Mouse (Mus musculus) liver, embryonic 14.5 days (tissue): ENCODE results near the gene Tle6. TPM values are rescaled to one million over a fixed set of nuclear protein-coding genes. Genes with fewer than 3 reads are reported as not detected.

ENCODE experiments used
- ATAC-seq: fragments of 200-750 bp; cut with Nextera tagmentation; 2 replicates; pipeline ENCODE4 v1.8.0; 2017; ENCODE audit warnings: moderate number of reproducible peaks, mild to moderate bottlenecking, moderate library complexity; ENCODE audit not compliant: insufficient read depth
- DNase-seq, 3 experiments: peaks; one replicate each; pipeline ENCODE4 v3.0.0-alpha.2; 2012 to 2013; ENCODE audit warnings: low read depth in 3 of 3, low spot score in 3 of 3
- H3K27ac ChIP-seq: fragments of 300-500 bp; sonication (generic); 2 replicates; pipeline ENCODE4 v1.5.1; 2014; ENCODE audit warnings: moderate library complexity, mild to moderate bottlenecking, control low read depth, inconsistent platforms
- H3K27me3 ChIP-seq: fragments of 300-500 bp; sonication (generic); 2 replicates; pipeline ENCODE4 v1.6.1; 2014; ENCODE audit warnings: mild to moderate bottlenecking, low read length, moderate library complexity; ENCODE audit not compliant: control insufficient read depth, insufficient read depth
- H3K36me3 ChIP-seq: fragments of 300-500 bp; sonication (generic); replicated peaks from 2 replicates; pipeline ENCODE4 v1.6.1; 2014; ENCODE audit warnings: low read depth; ENCODE audit not compliant: control insufficient read depth, insufficient read depth
- H3K4me1 ChIP-seq, 2 experiments: fragments of 200-500 bp in 1 of 2; fragments of 300-500 bp in 1 of 2; sonication (generic) in 1 of 2; replicated peaks; 2 replicates each; pipeline ENCODE4 v1.6.1; 2012 to 2014; ENCODE audit warnings: antibody characterized with exemption in 1 of 2, inconsistent platforms in 1 of 2, low read length in 1 of 2; ENCODE audit not compliant: control insufficient read depth in 2 of 2, insufficient read depth in 2 of 2
- H3K4me2 ChIP-seq: fragments of 300-500 bp; sonication (generic); 2 replicates; pipeline ENCODE4 v1.6.1; 2014; ENCODE audit warnings: low read depth, mild to moderate bottlenecking, control low read depth, moderate library complexity
- H3K4me3 ChIP-seq, 2 experiments: fragments of 200-500 bp in 1 of 2; fragments of 300-500 bp in 1 of 2; sonication (generic) in 1 of 2; 2 replicates each; pipeline ENCODE4 v1.5.1; 2012 to 2014; ENCODE audit warnings: low read depth in 2 of 2, low read length in 2 of 2, mild to moderate bottlenecking in 2 of 2, control low read depth in 1 of 2, inconsistent platforms in 1 of 2, moderate library complexity in 1 of 2; ENCODE audit not compliant: insufficient read depth in 1 of 2
- H3K9ac ChIP-seq: fragments of 300-500 bp; sonication (generic); replicated peaks from 2 replicates; pipeline ENCODE4 v1.6.1; 2014; ENCODE audit warnings: mild to moderate bottlenecking, control low read depth, moderate library complexity
- H3K9me3 ChIP-seq: fragments of 300-500 bp; sonication (generic); 2 replicates; pipeline ENCODE4 v1.6.1; 2016; ENCODE audit warnings: low read length, mixed read lengths; ENCODE audit not compliant: control insufficient read depth
- CTCF ChIP-seq: IDR thresholded peaks from 2 replicates; pipeline ENCODE4 v1.5.1; 2016; ENCODE audit warnings: antibody characterized with exemption, low read depth, control low read depth
- EP300 ChIP-seq: IDR thresholded peaks from 2 replicates; pipeline ENCODE4 v1.6.1; 2016; ENCODE audit warnings: antibody characterized with exemption, low read depth
- WGBS: fragments of 180-500 bp; shearing (Covaris S2); extraction: QIAGEN DNeasy Blood & Tissue Kit; methylation state at CpG from one replicate; pipeline ENCODE4 v1.1.7; 2014; ENCODE audit not compliant: insufficient replicate concordance; 5-methylcytosine and 5-hydroxymethylcytosine counted together
- polyA plus RNA-seq, 2 experiments: library from polyadenylated mRNA; depleted of rRNA in 1 of 2; stranded (reverse) in 1 of 2; unstranded in 1 of 2; fragments of >200 nt; fragmentation: Nextera tagmentation in 1 of 2; extraction: Ambion mirVana in 1 of 2; gene quantifications; 2 replicates each; pipeline versions ENCODE4 v1.2.1 to v1.2.3; 2012 to 2014

The Tle6 gene
- polyA plus RNA-seq, 2 experiments = 4.5 to 5.6 TPM

DNA sequence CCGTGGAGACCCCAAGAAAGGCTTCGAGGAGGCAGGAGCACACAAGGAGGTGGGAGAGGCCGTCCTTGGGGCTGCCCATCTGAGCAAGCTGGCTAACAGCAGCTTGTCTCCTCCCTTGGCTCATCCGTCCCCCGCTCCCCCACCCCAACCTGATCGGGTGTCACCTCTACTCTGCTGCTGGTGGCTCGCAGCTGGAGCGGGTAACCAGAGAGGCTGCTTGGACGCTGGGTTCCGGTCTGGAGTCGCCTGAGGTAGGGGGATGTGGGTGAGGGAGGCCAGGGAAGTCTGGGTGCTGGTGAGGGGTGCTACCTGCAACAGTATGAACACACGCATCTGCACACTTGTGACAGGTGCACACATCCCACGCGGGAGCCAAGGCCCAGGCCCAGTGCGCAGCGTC lies 27.5 kb upstream of the Tle6 start, which contains the start of gene Ankrd24:
TSS of gene Ankrd24 (plus strand) at position 151 of the 400 bp plus-strand sequence.
- Histone ChIP-seq H3K27ac (peak within 1 kb of the TSS; percentile 88), H3K4me2 (peak within 1 kb of the TSS; percentile 93), H3K9ac (peak within 1 kb of the TSS; percentile 89), H3K4me3 (peak within 1 kb of the TSS; percentile 70 to 90), H3K36me3 (no peaks in the 10 kb centered on the region), H3K9me3 (no peaks in the 10 kb centered on the region), H3K4me1 (peaks cover 10 to 19% of the 10 kb centered on the region in 2 experiments), H3K27me3 (no peaks in the 10 kb centered on the region)
- no peak for DNase-seq
- TF ChIP-seq CTCF (no peak), EP300 (no peak)
- ATAC-seq = no peak
- WGBS = 82% methylated on average over 16 of the region's 16 CpGs

DNA sequence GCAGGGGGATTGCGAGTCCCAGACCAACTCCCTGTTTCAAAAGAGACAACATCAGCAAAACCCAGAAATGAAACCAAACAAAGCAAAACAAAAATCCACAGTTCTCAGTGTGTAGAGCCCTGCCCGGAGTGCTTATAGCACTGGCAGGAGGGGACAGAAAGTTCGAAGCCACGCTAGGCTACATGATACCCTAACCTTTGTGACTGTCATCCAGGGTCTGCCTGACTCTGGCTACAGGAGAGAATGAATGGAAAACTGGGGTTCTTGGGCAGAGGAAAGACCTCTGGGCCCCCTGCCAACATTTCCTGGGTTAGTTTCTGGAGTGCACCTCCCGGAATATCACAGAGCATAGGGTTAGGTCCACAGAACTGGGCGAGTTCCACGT lies 27.0 kb upstream of the Tle6 start:
- WGBS = 53% methylated on average over 7 of the region's 7 CpGs
- no peak for DNase-seq

GRCm38 (mm10) chr10:81626994-81627835 lies 26.3 kb upstream of the Tle6 start, which contains the start of gene Sirt6:
Gene Sirt6, minus strand, starts transcription at chr10:81627797.
- peak within 1 kb of the TSS; percentile 93 for H3K4me2 ChIP-seq
- peaks cover 10 to 18% of the 10 kb centered on the region in 2 experiments for H3K4me1 ChIP-seq
- no peaks in the 10 kb centered on the region for H3K27me3 ChIP-seq
- 3% methylated on average over 40 of the region's 40 CpGs for WGBS
- TF ChIP-seq EP300 = peak; percentile 69; the same call in 1 of the 2 replicates
- TF ChIP-seq CTCF = no peak
- DNase-seq (peak; percentile 89 to 90 (median 89)), ATAC-seq (peak; percentile 92)
- no peaks in the 10 kb centered on the region for H3K9me3 ChIP-seq
- peak within 1 kb of the TSS; percentile 70 to 90 for H3K4me3 ChIP-seq
- peak within 1 kb of the TSS; percentile 88 for H3K27ac ChIP-seq
- no peaks in the 10 kb centered on the region for H3K36me3 ChIP-seq
- peak within 1 kb of the TSS; percentile 89 for H3K9ac ChIP-seq

More for the DNA sequence above, 27.0 kb upstream of the Tle6 start:
- H3K4me1 ChIP-seq = peaks cover 10 to 18% of the 10 kb centered on the region in 2 experiments
- peak overlapping the region; percentile 88 for H3K27ac ChIP-seq
- no peak for TF ChIP-seq EP300
- TF ChIP-seq CTCF = no peak
- no peaks in the 10 kb centered on the region for H3K9me3 ChIP-seq
- peak overlapping the region; percentile 89 for H3K9ac ChIP-seq
- H3K27me3 ChIP-seq = no peaks in the 10 kb centered on the region
- H3K36me3 ChIP-seq = no peaks in the 10 kb centered on the region
- H3K4me2 ChIP-seq = peak overlapping the region; percentile 93
- H3K4me3 ChIP-seq = peak overlapping the region; percentile 70 to 90
- peak; percentile 26 for ATAC-seq

- Histone ChIP-seq H3K4me2 (peak overlapping the region; percentile 93), H3K27me3 (no peaks in the 10 kb centered on the region), H3K9me3 (no peaks in the 10 kb centered on the region), H3K36me3 (no peaks in the 10 kb centered on the region), H3K9ac (peak overlapping the region; percentile 89), H3K4me3 (peak overlapping the region; percentile 70 to 90), H3K27ac (peak overlapping the region; percentile 88), H3K4me1 (peaks cover 10 to 18% of the 10 kb centered on the region in 2 experiments)
- WGBS = 74% methylated on average over 22 of the region's 22 CpGs
- ATAC-seq (peak; percentile 1; the same call in 1 of the 2 replicates), DNase-seq (no peak)
- TF ChIP-seq CTCF (no peak), EP300 (no peak)
Observed at GRCm38 (mm10) chr10:81626101-81626993, 25.5 kb upstream of the Tle6 start.
